Mouse (Mus musculus) cerebellum, postnatal 36 days (tissue): ENCODE data around the gene Rnf224.
A peak's percentile ranks its signal among the peaks of the same experiment; 100 is the strongest.

Source experiments
- DNase-seq, 2 experiments: peaks; one replicate each; pipeline ENCODE4 v3.0.0; 2021 to 2022; ENCODE audit warnings: mixed read lengths in 2 of 2

Rnf224 gene

DNA sequence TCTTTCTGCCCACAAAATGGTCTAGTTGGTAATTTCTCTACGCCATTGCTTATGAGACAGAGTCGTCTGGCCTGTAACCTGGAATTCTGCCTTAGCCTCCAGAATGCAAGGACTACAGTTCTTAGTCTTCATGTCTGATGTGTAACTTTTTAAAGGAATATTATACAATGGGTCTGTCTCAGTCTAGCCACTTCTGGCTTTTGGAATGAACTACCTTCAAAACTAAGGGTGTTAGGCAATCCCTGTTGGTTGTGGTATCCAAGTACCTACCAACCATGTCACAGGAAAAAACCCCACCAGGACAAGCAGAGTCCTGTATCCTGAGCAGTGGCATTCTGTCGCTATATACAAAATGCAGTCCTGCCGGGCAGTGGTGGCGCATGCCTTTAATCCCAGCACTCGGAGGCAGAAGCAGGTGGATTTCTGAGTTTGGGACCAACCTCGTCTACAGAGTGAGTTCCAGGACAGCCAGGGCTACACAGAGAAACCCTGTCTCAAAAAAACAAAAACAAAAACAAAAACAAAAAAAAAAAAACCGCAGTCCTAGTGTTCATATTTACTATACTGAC lies 10.7 kb downstream of the Rnf224 start:
- no peak for DNase-seq

DNA sequence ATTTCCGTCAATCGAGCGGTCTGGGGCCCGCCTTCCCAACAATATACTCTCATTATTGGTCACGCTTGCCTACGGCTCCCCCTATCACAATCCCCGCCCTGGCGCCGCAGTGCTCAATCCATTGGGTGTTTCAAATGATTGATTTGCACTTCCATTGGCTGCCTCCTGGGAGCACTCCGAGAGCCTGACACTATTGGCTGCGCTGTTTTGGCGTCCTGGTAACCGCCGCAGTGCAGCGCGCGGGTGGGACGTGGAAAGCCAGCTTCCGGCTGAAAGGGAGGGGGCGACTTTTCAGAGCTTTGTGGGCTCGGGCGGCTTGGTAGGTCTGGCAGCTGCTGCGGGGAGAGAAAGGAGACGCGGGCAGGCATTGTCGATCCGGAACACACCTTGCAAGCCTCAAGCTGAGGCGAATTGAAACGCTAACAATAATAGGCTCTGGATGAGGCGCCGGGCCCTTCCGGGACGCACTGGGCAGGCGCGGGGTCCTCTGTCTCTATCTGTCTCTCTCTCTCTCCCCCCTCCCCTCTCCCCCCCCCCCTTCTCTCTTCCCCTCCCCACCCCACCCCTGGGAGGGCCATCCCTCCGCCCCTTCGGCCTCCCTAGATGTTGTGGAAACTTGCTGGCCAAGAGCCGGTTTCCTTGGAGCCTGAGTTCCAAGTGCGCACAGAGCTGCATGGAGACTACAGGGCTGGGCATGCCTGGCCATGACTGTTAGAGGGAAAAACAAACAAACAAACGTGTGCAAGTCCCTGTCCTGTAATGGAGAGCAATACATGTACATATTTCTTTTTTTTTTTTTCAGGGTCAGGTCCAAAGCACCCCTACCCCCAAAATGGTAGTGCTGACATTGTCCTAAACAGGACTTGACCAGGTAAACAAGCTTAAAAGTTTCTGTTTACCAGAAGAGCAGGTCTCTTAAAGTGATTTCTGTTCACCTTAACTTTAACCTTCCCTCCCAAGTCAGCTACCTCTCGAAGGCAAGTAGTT lies 11.5 kb downstream of the Rnf224 start:
- peak; percentile 97 for DNase-seq

- no peak for DNase-seq
These were observed 12.2 kb downstream of the Rnf224 start, which contains the start of gene Tubb4b for GRCm38 (mm10) chr2:25224492-25224765. Gene Tubb4b (minus strand): TSS chr2:25224702.

DNA sequence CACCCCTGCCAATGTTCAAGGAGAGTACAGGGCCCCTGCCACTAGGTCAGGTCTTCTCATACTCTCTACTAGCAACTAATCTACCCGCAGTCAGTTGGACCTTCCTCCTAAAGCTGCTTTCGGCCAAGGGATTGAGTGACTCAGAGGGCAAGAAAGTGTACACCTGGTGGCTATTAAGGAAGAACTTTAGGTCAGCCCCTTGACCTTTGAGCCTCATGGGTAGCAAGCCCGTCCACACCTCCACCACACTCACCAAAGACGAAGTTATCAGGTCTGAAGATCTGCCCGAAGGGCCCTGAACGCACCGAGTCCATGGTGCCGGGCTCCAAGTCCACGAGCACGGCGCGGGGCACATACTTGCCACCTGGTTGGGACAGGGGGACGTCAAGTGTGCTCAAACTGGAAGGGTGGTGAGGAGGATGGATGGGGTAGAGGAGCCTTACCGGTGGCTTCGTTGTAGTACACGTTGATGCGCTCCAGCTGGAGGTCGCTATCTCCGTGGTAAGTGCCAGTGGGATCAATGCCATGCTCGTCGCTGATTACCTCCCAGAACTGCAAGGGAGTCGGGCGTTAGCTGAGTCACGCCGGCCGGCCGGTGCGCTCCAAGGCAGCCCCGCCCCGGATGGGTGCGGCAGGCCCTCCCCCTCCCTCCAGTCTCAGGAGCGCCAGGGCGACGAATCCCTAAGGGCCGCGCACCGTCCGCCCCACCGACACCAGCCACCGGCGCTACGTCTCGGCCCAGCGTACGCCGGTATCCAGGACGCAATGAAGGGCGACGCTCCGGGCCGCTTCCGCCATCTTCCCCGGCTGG lies 12.7 kb downstream of the Rnf224 start:
- peak in 1 of 2 experiments; percentile 72 for DNase-seq

DNA sequence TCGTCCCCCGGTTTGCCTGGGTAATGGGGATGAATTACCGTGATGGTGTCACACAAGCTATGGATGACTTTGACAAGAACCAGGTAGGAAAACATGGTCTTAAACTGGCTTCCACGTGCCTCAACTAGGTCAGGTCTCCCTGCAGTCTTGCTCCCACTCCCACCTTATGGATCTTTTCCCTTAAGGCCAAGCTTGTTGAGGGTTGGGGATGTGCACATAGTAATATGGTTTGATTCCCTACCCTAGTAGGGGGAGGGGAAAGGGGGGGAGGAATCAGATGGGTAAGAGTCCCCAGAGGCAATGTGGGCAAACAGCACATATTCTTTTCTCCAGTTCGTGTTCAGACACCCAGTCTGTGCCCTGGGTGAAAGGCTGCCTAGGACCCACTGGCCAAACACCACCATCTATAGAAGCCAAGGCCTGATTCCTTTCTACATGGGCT lies 15.2 kb downstream of the Rnf224 start:
- DNase-seq, result no peak

GRCm38 (mm10) chr2:25218445-25218844 lies 18.1 kb downstream of the Rnf224 start, which contains the start of gene Fam166a:
Gene Fam166a (plus strand): TSS chr2:25218745.
- DNase-seq, result no peak

DNA sequence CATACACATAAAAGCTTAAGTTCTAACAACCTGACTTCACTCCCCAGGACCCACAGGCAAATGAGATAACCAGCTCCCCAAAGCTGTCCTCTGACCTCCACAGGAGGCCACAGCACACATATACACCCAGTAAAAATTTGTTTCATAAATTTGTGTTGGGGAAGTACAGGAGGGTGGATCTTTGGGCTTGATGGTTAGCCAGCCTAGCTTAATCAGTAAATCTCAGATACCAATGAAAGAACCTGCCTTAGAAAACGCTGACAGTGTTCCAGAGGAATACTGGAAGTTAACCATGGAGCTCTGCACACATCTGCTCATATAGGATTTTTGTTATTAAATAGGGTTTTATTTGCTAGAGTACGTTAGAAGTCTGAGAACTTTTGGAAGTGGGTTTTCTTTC lies 18.9 kb downstream of the Rnf224 start:
- DNase-seq, result no peak

- DNase-seq, result no peak
These were observed 22.1 kb downstream of the Rnf224 start, which contains the start of gene Stpg3 for GRCm38 (mm10) chr2:25214444-25214843. Gene Stpg3 (minus strand): TSS chr2:25214637.

- no peak for DNase-seq
These were observed 23.2 kb downstream of the Rnf224 start for GRCm38 (mm10) chr2:25213266-25213865.

DNA sequence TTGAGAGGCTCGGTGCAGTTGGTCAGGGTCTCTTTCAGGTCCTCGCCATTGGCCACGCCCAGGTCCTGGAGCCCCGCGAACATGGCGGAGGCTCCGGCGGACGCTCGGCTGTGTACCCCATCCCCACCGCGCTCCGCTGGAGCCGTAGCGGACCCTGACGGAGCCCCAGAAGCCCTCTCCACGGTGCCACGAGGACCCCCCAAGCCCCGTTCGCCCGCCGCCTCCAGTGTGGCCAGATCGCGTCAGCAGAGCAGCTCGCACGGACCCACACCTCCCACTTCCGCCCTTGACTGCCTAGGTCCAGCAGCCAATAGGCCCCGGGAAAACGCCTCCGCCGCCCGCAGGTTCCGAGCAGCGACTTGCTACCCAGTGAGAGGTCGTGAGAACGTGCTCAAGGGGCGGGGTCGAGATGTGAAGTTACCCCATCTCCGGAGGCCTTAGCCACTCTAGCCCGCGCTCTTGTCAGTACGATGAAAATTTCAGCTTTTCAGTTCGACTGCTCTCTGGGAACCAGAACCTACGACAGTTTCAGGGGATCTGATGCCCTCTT lies 25.4 kb downstream of the Rnf224 start, which contains the start of gene Nelfb:
Gene Nelfb, minus strand, starts transcription at position 369 of the 550 bp plus-strand sequence.
- peak; percentile 87 to 89 for DNase-seq

GRCm38 (mm10) chr2:25210686-25211085 lies 25.9 kb downstream of the Rnf224 start:
- DNase-seq, result peak in 1 of 2 experiments; percentile 29

- no peak for DNase-seq
These were observed 29.0 kb downstream of the Rnf224 start for GRCm38 (mm10) chr2:25207593-25207992.

GRCm38 (mm10) chr2:25203631-25204214 lies 32.9 kb downstream of the Rnf224 start:
- DNase-seq, result no peak

DNA sequence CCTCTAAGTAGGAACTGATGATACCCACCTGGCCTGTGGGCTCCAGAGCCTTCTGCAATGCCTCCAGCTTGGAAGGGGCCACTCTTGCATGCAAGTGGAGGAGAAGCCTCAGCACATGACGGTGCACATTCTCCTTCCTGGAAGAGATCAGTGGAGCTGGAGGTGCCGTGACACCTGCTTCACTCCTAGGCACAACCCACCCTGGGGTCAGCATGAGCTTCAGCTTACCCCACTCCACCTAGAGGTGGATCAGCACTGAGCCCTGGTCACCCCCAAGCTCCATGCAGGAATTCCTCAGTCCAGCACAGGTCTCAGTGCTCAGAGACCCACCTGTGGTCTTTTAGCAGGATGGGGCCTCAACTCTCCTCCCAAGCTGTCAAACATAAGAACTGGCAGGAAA lies 36.0 kb downstream of the Rnf224 start:
- DNase-seq, result no peak

GRCm38 (mm10) chr2:25197946-25198345 lies 38.6 kb downstream of the Rnf224 start:
- DNase-seq, result no peak

- no peak for DNase-seq
These were observed 39.4 kb downstream of the Rnf224 start for GRCm38 (mm10) chr2:25197191-25197590.

DNA sequence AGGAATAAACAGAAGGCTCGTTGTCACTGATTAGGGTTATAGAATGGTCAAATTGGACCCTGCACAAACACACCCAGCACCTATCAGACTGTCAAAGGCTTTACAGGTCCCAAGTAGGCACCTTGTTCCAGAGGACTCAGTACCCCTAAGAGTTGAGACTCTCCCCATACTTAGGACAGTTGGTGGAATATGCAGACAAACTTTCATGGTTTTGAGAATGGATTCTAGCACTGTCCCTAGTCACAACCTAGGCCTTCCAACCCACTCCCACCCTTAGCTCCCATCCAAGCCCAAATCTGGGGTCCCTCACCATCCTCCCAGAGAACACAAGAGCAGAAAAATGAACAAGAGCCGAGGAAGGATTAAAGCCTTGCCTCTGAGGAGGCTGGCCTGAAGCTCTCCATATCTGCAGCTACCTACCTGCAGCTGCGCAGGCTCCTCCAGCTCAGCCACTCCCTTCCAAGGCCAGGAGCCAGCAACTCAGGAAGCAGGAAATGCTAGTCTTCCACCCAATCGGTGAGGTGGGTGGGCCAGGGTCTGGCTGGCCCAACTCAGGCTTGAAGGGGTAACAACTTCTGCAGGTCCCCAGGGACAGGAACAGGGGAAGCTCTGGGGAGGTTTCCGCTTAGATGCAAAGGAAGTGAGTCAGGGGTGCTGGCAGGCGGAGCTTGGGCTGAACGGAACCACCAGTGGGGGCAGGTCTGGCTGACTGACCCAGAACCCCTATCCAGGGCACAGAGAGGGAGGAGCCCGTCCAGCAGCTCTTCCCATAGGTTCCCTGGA lies 40.2 kb downstream of the Rnf224 start, which contains the start of gene Tor4a:
Gene Tor4a, minus strand, starts transcription at position 715 of the 783 bp plus-strand sequence.
- peak in 1 of 2 experiments; percentile 6 for DNase-seq

DNA sequence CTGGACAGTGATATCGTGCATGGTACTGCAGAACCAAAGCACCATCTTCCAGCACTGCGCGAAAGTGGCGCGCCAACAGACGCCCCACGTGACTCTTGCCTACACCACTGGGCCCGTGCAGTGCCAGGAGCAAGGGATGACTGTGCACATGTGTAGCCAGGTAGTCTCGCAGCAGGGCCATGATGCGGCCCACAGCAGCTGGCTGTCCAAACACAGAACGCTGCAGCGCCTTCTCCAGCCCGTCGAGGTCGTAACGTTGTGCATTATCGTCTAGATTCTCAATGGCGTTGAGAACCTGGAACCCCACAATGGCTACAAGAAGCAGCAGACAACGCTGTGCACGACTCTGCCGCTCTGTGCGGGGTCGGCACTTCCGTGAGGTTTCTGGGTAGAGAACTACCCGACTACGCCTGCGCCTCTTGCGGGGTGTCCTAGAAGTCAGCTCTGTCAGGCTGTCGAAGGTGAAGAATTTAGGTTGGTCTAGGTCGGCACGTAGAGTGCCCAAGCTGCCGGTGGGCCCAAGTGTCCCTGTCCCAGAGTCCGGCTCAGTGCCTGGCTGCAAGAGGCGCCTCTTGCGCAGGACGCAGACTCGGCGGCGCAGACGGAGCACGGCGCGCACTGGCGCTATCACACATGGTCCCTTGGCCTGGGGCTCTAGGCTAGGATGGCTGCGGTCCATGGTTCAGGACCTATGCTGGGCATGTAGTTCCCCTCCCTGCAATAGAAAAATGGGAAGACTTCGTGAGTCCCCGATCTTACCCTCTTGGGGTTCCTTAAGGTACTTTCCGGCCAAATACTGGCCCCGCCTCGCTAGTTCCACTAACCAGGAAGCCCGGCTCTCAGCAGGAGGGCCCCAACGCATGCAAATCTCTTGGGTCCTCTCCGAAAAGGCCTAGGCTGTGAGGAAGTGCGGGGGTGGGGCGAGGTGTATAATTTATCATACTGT lies 41.1 kb downstream of the Rnf224 start:
- peak in 1 of 2 experiments; percentile 9 for DNase-seq

GRCm38 (mm10) chr2:25194486-25195171 lies 42.0 kb downstream of the Rnf224 start:
- peak in 1 of 2 experiments; percentile 2 for DNase-seq
